Mouse (Mus musculus) testis, adult 2 months (tissue): ENCODE data around the gene Nostrin.

Experiments
- CTCF ChIP-seq: fragments of 200-500 bp; IDR thresholded peaks from 2 replicates; pipeline ENCODE4 v1.5.1; 2012; ENCODE audit warnings: low read depth, mild to moderate bottlenecking, inconsistent platforms, low read length, moderate library complexity; ENCODE audit not compliant: control insufficient read depth, insufficient read depth, insufficient replicate concordance
- POLR2A ChIP-seq: fragments of 200-500 bp; IDR thresholded peaks from 2 replicates; pipeline ENCODE4 v1.6.1; 2012; ENCODE audit warnings: low read depth, mild to moderate bottlenecking, inconsistent platforms, low read length, moderate library complexity; ENCODE audit not compliant: control insufficient read depth

GRCm38 (mm10) chr2:69138759-69139158, 3.2 kb downstream of the Nostrin start:
- TF ChIP-seq CTCF (no peak), POLR2A (no peak)
